Mouse (Mus musculus) erythroid progenitor cell, adult 5-6 weeks (primary cell): ENCODE measurements around the gene Lamp1. TPM values are rescaled to one million over a fixed set of nuclear protein-coding genes. Genes with fewer than 3 reads are reported as not detected.

Source experiments
- total RNA-seq, 2 experiments: library from RNA; stranded (forward) in 1 of 2; stranded (reverse) in 1 of 2; fragments of 150-400 nt in 1 of 2; fragments of 186-747, 209-891 nt in 1 of 2; gene quantifications; 2 replicates each; pipeline versions ENCODE4 v1.2.3 to v1.2.4; 2015 to 2017; ENCODE audit warnings: low replicate concordance in 2 of 2

The Lamp1 gene
- total RNA-seq, 2 experiments from 2014 or later: 113 to 119 TPM

Other genes starting within 250 kb of the Lamp1 start
- not detected in 2 replicates for gene F7, start 133.1 kb upstream of the Lamp1 start, total RNA-seq (2015; ENCODE audit: low replicate concordance)
- not detected in 2 replicates for gene F7, start 133.1 kb upstream of the Lamp1 start, total RNA-seq (2017; ENCODE audit: low replicate concordance)
- 1.8 and 2.9 TPM in 2 replicates for gene F10, start 121.9 kb upstream of the Lamp1 start, total RNA-seq (2015; ENCODE audit: low replicate concordance)
- gene F10, start 121.9 kb upstream of the Lamp1 start, total RNA-seq (2017; ENCODE audit: low replicate concordance): 5.1 and 5.6 TPM in 2 replicates
- gene Proz, start 98.2 kb upstream of the Lamp1 start, total RNA-seq (2015; ENCODE audit: low replicate concordance): not detected in 2 replicates
- gene Proz, start 98.2 kb upstream of the Lamp1 start, total RNA-seq (2017; ENCODE audit: low replicate concordance): not detected in 2 replicates
- gene Pcid2, start 53.7 kb upstream of the Lamp1 start, total RNA-seq (2015; ENCODE audit: low replicate concordance): 6.7 and 11.5 TPM in 2 replicates
- 10.7 and 13.9 TPM in 2 replicates for gene Pcid2, start 53.7 kb upstream of the Lamp1 start, total RNA-seq (2017; ENCODE audit: low replicate concordance)
- gene Cul4a, start 53.5 kb upstream of the Lamp1 start, total RNA-seq (2015; ENCODE audit: low replicate concordance): 223 and 293 TPM in 2 replicates
- 261 and 331 TPM in 2 replicates for gene Cul4a, start 53.5 kb upstream of the Lamp1 start, total RNA-seq (2017; ENCODE audit: low replicate concordance)
- 5.0 and 6.3 TPM in 2 replicates for gene Grtp1, start 41.5 kb downstream of the Lamp1 start, total RNA-seq (2015; ENCODE audit: low replicate concordance)
- gene Grtp1, start 41.5 kb downstream of the Lamp1 start, total RNA-seq (2017; ENCODE audit: low replicate concordance): 3.5 and 8.6 TPM in 2 replicates
- gene Adprhl1, start 95.0 kb downstream of the Lamp1 start, total RNA-seq (2015; ENCODE audit: low replicate concordance): not detected in 2 replicates
- gene Adprhl1, start 95.0 kb downstream of the Lamp1 start, total RNA-seq (2017; ENCODE audit: low replicate concordance): 3.7 TPM in 1 of 2 replicates, not detected in the other
- 7.9 and 13.0 TPM in 2 replicates for gene Dcun1d2, start 129.0 kb downstream of the Lamp1 start, total RNA-seq (2015; ENCODE audit: low replicate concordance)
- gene Dcun1d2, start 129.0 kb downstream of the Lamp1 start, total RNA-seq (2017; ENCODE audit: low replicate concordance): 12.3 and 15.8 TPM in 2 replicates
- gene Tmco3, start 129.0 kb downstream of the Lamp1 start, total RNA-seq (2015; ENCODE audit: low replicate concordance): 2.1 and 10.1 TPM in 2 replicates
- 6.7 and 7.5 TPM in 2 replicates for gene Tmco3, start 129.0 kb downstream of the Lamp1 start, total RNA-seq (2017; ENCODE audit: low replicate concordance)
- gene Tfdp1, start 179.6 kb downstream of the Lamp1 start, total RNA-seq (2015; ENCODE audit: low replicate concordance): 141 and 154 TPM in 2 replicates
- gene Tfdp1, start 179.6 kb downstream of the Lamp1 start, total RNA-seq (2017; ENCODE audit: low replicate concordance): 74.7 and 138 TPM in 2 replicates
- gene Atp4b, start 237.7 kb downstream of the Lamp1 start, total RNA-seq (2015; ENCODE audit: low replicate concordance): not detected in 2 replicates
- gene Atp4b, start 237.7 kb downstream of the Lamp1 start, total RNA-seq (2017; ENCODE audit: low replicate concordance): not detected in 2 replicates
- 0.36 TPM in 1 of 2 replicates, not detected in the other for gene Grk1, start 245.9 kb downstream of the Lamp1 start, total RNA-seq (2015; ENCODE audit: low replicate concordance)
- 0.13 TPM in 1 of 2 replicates, not detected in the other for gene Grk1, start 245.9 kb downstream of the Lamp1 start, total RNA-seq (2017; ENCODE audit: low replicate concordance)